Mouse (Mus musculus) testis, adult 2 months (tissue): ENCODE measurements around the gene Wdr5b. TPM values are rescaled to one million over a fixed set of nuclear protein-coding genes. Genes with fewer than 3 reads are reported as not detected.
A peak's percentile ranks its signal among the peaks of the same experiment; 100 is the strongest.
"Not testable (repeated sequence)": the region's sequence is repeated elsewhere in the genome, so short reads cannot be mapped to it uniquely, and the experiment has no call there.

Experiments used
- H3K27ac ChIP-seq: fragments of 200-500 bp; 2 replicates; pipeline ENCODE4 v1.5.1; 2012; ENCODE audit warnings: low read depth, low read length; ENCODE audit not compliant: control insufficient read depth, insufficient read depth
- H3K27me3 ChIP-seq: fragments of 200-500 bp; 2 replicates; pipeline ENCODE4 v1.6.1; 2012; ENCODE audit warnings: mild to moderate bottlenecking, low read length, moderate library complexity; ENCODE audit not compliant: control insufficient read depth, insufficient read depth
- H3K36me3 ChIP-seq: fragments of 200-500 bp; 2 replicates; pipeline ENCODE4 v1.6.1; 2012; ENCODE audit warnings: mild to moderate bottlenecking, low read length; ENCODE audit not compliant: control insufficient read depth, insufficient read depth
- H3K4me1 ChIP-seq: fragments of 200-500 bp; 2 replicates; pipeline ENCODE4 v1.6.1; 2012; ENCODE audit warnings: low read length; ENCODE audit not compliant: control insufficient read depth, insufficient read depth
- H3K4me3 ChIP-seq: fragments of 200-500 bp; 2 replicates; pipeline ENCODE4 v1.5.1; 2012; ENCODE audit warnings: low read depth, mild to moderate bottlenecking, low read length, moderate library complexity, mixed read lengths; ENCODE audit not compliant: control insufficient read depth
- CTCF ChIP-seq: fragments of 200-500 bp; IDR thresholded peaks from 2 replicates; pipeline ENCODE4 v1.5.1; 2012; ENCODE audit warnings: low read depth, mild to moderate bottlenecking, inconsistent platforms, low read length, moderate library complexity; ENCODE audit not compliant: control insufficient read depth, insufficient read depth, insufficient replicate concordance
- POLR2A ChIP-seq: fragments of 200-500 bp; IDR thresholded peaks from 2 replicates; pipeline ENCODE4 v1.6.1; 2012; ENCODE audit warnings: low read depth, mild to moderate bottlenecking, inconsistent platforms, low read length, moderate library complexity; ENCODE audit not compliant: control insufficient read depth
- polyA plus RNA-seq: library from polyadenylated mRNA; depleted of rRNA; stranded (reverse); fragments of >200 nt; gene quantifications from 2 replicates; pipeline ENCODE4 v1.2.3, GENCODE M21; 2012

Wdr5b gene
- polyA plus RNA-seq, 1 experiment = 1.2 TPM

DNA sequence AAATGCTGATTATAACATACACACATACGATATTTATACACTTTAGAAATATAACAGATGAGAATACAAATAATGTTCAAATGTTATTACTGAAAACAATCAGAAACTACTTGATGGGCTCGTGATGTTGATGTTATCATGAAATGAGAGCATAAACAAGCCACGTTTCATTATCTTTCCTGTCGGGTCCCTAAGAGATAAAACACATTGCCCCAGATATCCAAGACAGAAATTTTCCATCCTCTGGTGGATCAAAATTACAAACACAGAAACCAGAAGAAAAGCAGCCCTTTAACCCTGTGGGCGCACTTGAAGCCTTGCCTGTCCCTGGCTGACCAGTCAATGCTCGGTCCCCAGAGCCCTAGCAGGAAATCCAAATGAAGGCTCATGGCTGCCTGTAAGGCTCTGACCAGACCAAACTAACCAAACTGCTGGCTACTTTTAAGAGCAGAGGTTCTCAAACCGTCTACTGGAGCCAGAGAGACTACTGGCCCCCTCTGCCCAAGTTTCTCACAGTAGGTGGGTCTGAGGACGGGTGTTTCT lies 17.0 kb downstream of the Wdr5b start:
- no peaks in the 10 kb centered on the region for H3K36me3 ChIP-seq
- no peaks in the 10 kb centered on the region for H3K4me1 ChIP-seq
- H3K27me3 ChIP-seq = no peaks in the 10 kb centered on the region
- TF ChIP-seq POLR2A = no peak
- no peak for TF ChIP-seq CTCF
- no peak overlapping the region for H3K4me3 ChIP-seq
- H3K27ac ChIP-seq = peak overlapping the region; percentile 47; the same call in 1 of the 2 replicates

DNA sequence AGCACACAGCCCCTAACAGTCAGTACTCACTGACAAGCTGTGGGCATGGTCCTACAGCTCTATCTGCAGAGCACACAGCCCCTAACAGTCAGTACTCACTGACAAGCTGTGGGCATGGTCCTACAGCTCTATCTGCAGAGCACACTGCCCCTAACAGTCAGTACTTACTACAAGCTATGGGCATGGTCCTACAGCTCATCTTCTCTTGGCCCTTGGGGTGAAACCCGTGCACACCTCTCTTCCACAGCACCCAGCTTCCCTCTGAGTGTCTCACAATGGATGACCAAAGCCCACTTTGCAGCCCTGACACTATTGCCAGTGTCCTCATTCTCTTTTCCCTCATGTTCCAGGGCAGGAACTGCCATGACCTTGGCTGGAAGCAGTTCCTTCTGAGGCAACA lies 21.5 kb downstream of the Wdr5b start:
- not testable (repeated sequence) for H3K4me1 ChIP-seq, H3K4me3 ChIP-seq, H3K36me3 ChIP-seq, H3K27me3 ChIP-seq, H3K27ac ChIP-seq

DNA sequence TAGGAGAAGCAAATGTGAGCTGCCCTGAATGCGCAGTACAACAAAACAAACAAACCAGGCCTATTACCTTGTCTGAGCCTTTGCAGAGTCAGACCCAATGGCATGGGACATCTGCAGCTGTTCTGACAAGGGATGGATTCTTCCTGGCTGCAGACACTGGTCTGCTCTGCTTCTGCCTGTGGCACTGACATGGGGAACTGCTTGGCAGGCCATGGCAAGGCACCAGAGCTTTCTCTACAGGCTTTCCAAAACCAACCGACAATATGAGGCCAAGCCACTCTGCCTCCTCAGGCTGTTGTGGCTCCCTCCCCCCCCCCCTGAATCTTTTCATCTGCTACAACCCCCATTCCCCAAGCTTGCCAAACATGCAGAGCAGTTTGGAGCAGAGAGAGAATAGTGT lies 22.3 kb downstream of the Wdr5b start:
- no peak for TF ChIP-seq POLR2A
- TF ChIP-seq CTCF = no peak
- Histone ChIP-seq H3K4me3 (no peak overlapping the region), H3K4me1 (peaks cover 2% of the 10 kb centered on the region; the same call in 1 of the 2 replicates), H3K36me3 (no peaks in the 10 kb centered on the region), H3K27ac (no peak overlapping the region), H3K27me3 (no peaks in the 10 kb centered on the region)

DNA sequence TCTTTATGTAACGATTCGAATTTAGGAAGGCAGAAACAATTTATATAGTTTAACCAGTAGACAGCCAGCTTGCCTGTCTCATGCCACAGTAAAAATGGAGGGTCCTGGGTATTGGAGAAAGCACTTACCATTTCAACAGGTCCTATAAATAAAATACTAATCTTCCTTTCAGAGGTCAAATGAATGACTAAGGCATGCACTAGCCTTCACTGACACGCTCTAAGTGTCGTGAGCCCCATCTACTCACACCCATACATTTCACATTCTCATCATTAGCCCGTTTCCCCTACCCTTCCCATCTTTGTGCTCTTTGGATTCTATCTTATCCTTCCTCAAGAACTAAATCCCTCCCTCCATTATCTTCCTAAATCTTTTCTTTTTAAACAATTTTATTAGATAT lies 23.9 kb downstream of the Wdr5b start:
- Histone ChIP-seq H3K27me3 (no peaks in the 10 kb centered on the region), H3K4me1 (peaks cover 2% of the 10 kb centered on the region; the same call in 1 of the 2 replicates), H3K36me3 (no peaks in the 10 kb centered on the region), H3K4me3 (no peak overlapping the region), H3K27ac (no peak overlapping the region)
- TF ChIP-seq POLR2A (no peak), CTCF (no peak)

DNA sequence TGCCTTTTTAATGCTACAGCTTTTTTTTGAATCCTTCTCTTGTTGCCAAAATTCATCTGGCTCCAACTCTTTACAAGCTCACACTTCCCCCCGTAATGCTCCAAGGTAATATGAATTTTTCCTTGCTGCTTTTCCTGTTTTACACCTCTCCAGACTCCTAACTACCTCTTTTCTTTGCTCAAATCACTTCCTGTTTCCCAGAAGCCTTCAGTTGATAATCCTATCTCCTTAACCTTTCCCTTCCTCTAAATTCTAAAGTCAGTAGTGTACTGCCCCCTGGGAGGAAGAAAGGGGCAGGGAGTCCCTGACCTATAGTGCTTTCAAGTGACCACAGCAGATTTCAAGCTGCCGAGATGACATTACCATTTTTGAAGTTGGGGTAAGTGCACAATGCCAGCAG lies 26.7 kb downstream of the Wdr5b start:
- H3K4me1 ChIP-seq = peaks cover 2% of the 10 kb centered on the region; the same call in 1 of the 2 replicates
- H3K36me3 ChIP-seq = no peaks in the 10 kb centered on the region
- H3K27me3 ChIP-seq = no peaks in the 10 kb centered on the region
- H3K27ac ChIP-seq = no peak overlapping the region
- no peak overlapping the region for H3K4me3 ChIP-seq
- TF ChIP-seq CTCF (no peak), POLR2A (no peak)

DNA sequence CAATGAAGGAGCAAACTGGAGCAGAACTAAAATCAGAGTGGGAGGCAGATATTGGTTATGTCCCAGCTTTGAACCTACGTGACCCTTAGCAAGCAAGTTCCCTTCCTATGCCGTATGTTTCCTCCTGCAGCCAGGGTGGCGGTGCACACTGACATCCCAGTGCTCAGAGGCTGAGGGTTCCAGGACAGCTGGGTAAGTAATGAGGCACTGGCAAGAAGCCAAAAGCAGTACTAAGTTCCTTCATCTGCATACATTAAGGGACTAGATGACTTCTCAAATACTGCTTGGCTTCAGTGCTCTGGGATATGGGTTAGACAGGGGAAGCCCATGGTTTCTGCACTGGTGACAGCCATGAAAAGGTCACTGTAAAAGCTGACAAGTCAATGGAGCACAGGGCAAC lies 27.4 kb downstream of the Wdr5b start:
- TF ChIP-seq POLR2A (no peak), CTCF (no peak)
- no peaks in the 10 kb centered on the region for H3K36me3 ChIP-seq
- no peak overlapping the region for H3K4me3 ChIP-seq
- no peaks in the 10 kb centered on the region; the same call in 1 of the 2 replicates for H3K4me1 ChIP-seq
- no peak overlapping the region for H3K27ac ChIP-seq
- no peaks in the 10 kb centered on the region for H3K27me3 ChIP-seq

DNA sequence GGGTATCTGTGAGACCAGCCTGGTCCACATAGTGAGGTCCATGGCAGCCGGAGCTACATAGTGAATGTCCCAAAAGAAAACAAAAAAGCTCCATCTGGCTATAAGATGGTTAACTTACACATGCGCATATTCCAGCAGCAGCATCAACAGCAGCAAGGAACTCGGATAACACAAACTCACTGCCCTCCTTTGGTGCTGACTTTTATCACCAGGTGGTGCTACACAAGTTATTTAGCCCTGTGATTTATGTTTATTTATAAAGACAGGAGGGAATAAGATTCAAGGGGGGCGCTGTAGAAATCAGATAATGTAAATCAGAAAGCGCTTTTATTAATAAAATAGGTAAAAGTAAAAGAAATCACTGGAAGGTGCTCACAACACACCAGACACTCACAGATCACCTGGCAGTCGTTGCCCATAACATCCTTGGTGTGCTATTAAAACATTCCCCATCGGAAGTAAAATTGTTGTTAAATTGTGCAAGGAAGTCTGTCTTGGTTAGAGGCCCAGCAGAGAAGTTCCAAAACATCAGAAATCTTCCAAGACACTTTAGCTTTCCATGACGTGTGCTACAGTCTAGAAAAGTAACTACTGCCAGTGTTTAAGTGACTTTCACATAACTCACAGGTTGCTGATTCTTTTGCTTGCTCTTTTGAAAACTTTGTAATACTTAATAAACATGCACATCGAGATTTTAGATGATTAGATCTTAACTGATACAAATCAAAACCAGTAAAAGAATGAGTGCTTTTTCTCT lies 29.0 kb downstream of the Wdr5b start:
- Histone ChIP-seq H3K36me3 (no peaks in the 10 kb centered on the region), H3K27me3 (no peaks in the 10 kb centered on the region), H3K4me1 (no peaks in the 10 kb centered on the region), H3K4me3 (no peak overlapping the region; the same call in 1 of the 2 replicates), H3K27ac (no peak overlapping the region)
- TF ChIP-seq CTCF (no peak), POLR2A (no peak)

DNA sequence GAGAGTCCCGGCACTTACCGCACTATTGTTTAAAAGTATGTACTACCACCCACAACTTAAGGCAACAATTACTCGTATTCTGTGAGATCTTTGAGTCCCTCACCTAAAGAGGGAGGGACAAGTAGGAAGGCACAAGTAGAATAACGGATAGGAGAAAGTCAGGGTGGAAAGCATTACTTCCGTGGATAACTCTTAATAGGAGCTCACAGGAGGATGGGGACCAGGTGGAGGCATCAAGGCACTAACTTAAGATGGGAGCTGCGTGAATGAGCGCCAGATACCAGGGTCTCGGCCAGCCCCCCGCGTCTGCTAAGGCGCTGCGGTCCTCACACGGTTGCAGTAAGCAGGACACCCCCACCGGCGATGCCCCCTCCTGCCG lies 30.1 kb downstream of the Wdr5b start:
- Histone ChIP-seq H3K36me3 (no peaks in the 10 kb centered on the region), H3K4me1 (no peaks in the 10 kb centered on the region), H3K27ac (peak overlapping the region; percentile 84), H3K27me3 (no peaks in the 10 kb centered on the region), H3K4me3 (peak overlapping the region; percentile 98)
- TF ChIP-seq POLR2A = no peak
- TF ChIP-seq CTCF = no peak
